Mouse (Mus musculus) forebrain, embryonic 14.5 days (tissue): ENCODE data around the gene Adgrg1. TPM values are rescaled to one million over a fixed set of nuclear protein-coding genes. Genes with fewer than 3 reads are reported as not detected.
A peak's percentile ranks its signal among the peaks of the same experiment; 100 is the strongest.

Experiments
- ATAC-seq: fragments of 200-750 bp; cut with Nextera tagmentation; 2 replicates; pipeline ENCODE4 v1.8.0; 2017; ENCODE audit warnings: mild to moderate bottlenecking, moderate library complexity
- DNase-seq: peaks from one replicate; pipeline ENCODE4 v3.0.0-alpha.2; 2015; ENCODE audit warnings: low spot score
- H3K27ac ChIP-seq: fragments of 300-500 bp; sonication (generic); 2 replicates; pipeline ENCODE4 v1.5.1; 2014; ENCODE audit warnings: low read depth, mild to moderate bottlenecking, control low read depth, low read length, moderate library complexity
- H3K27me3 ChIP-seq: fragments of 300-500 bp; sonication (generic); replicated peaks from 2 replicates; pipeline ENCODE4 v1.6.1; 2014; ENCODE audit warnings: low read length, control low read depth, mixed read lengths; ENCODE audit not compliant: control insufficient read depth, insufficient read depth
- H3K36me3 ChIP-seq: fragments of 300-500 bp; sonication (generic); 2 replicates; pipeline ENCODE4 v1.6.1; 2014; ENCODE audit warnings: low read length, control low read depth; ENCODE audit not compliant: control insufficient read depth, insufficient read depth
- H3K4me1 ChIP-seq: fragments of 300-500 bp; sonication (generic); 2 replicates; pipeline ENCODE4 v1.6.1; 2014; ENCODE audit warnings: antibody characterized with exemption, low read length, control low read depth; ENCODE audit not compliant: control insufficient read depth, insufficient read depth
- H3K4me2 ChIP-seq: fragments of 300-500 bp; sonication (generic); 2 replicates; pipeline ENCODE4 v1.6.1; 2014; ENCODE audit warnings: mild to moderate bottlenecking, control low read depth, low read length
- H3K4me3 ChIP-seq: fragments of 300-500 bp; sonication (generic); 2 replicates; pipeline ENCODE4 v1.5.1; 2014; ENCODE audit warnings: low read depth, low read length, control low read depth
- H3K9ac ChIP-seq: fragments of 300-500 bp; sonication (generic); 2 replicates; pipeline ENCODE4 v1.6.1; 2014; ENCODE audit warnings: mild to moderate bottlenecking, low read length, control low read depth, moderate library complexity
- H3K9me3 ChIP-seq: fragments of 300-500 bp; sonication (generic); replicated peaks from 2 replicates; pipeline ENCODE4 v1.6.1; 2016; ENCODE audit warnings: low read length, control low read depth, mixed read lengths; ENCODE audit not compliant: control insufficient read depth
- WGBS: fragments of 180-500 bp; shearing (Covaris S2); extraction: QIAGEN DNeasy Blood & Tissue Kit; methylation state at CpG from one replicate; pipeline ENCODE4 v1.1.7; 2014; 5-methylcytosine and 5-hydroxymethylcytosine counted together
- polyA plus RNA-seq: library from polyadenylated mRNA; unstranded; fragments of >200 nt; fragmentation: Nextera tagmentation; extraction: Ambion mirVana; gene quantifications from 2 replicates; pipeline ENCODE4 v1.2.1, GENCODE M21; 2014

The Adgrg1 gene
- polyA plus RNA-seq, 1 experiment from 2014 or later: 145 TPM

GRCm38 (mm10) chr8:95049636-95050035, 75.1 kb downstream of the Adgrg1 start:
- DNase-seq (no peak), ATAC-seq (no peak)
- WGBS: 87% methylated on average over 2 of the region's 2 CpGs
- Histone ChIP-seq H3K9me3 (no peaks in the 10 kb centered on the region), H3K4me3 (no peak overlapping the region), H3K27me3 (no peaks in the 10 kb centered on the region), H3K36me3 (no peaks in the 10 kb centered on the region), H3K4me1 (no peaks in the 10 kb centered on the region), H3K27ac (no peak overlapping the region), H3K4me2 (no peak overlapping the region), H3K9ac (no peak overlapping the region)

- Histone ChIP-seq H3K36me3 (no peaks in the 10 kb centered on the region), H3K4me3 (no peak overlapping the region), H3K27me3 (no peaks in the 10 kb centered on the region), H3K9ac (no peak overlapping the region), H3K27ac (no peak overlapping the region), H3K4me2 (no peak overlapping the region), H3K9me3 (no peaks in the 10 kb centered on the region), H3K4me1 (no peaks in the 10 kb centered on the region)
- ATAC-seq: no peak
- 65% methylated on average over 6 of the region's 6 CpGs for WGBS
- DNase-seq: no peak
Measured at GRCm38 (mm10) chr8:95054438-95054837, 79.9 kb downstream of the Adgrg1 start.

GRCm38 (mm10) chr8:95054927-95055510, 80.5 kb downstream of the Adgrg1 start, which contains the start of gene Drc7:
Gene Drc7, plus strand, starts transcription at chr8:95055103.
- Histone ChIP-seq H3K4me2 (no peak within 1 kb of the TSS), H3K9me3 (no peaks in the 10 kb centered on the region), H3K36me3 (no peaks in the 10 kb centered on the region), H3K4me3 (no peak within 1 kb of the TSS), H3K27ac (no peak within 1 kb of the TSS), H3K4me1 (no peaks in the 10 kb centered on the region), H3K27me3 (no peaks in the 10 kb centered on the region), H3K9ac (no peak within 1 kb of the TSS)
- DNase-seq (peak; percentile 71), ATAC-seq (peak; percentile 73; the same call in 1 of the 2 replicates)
- WGBS: 27% methylated on average over 2 of the region's 2 CpGs

- no peak overlapping the region for H3K9ac ChIP-seq
- no peaks in the 10 kb centered on the region for H3K4me1 ChIP-seq
- 79% methylated on average over 5 of the region's 5 CpGs for WGBS
- H3K36me3 ChIP-seq: no peaks in the 10 kb centered on the region
- DNase-seq (no peak), ATAC-seq (no peak)
- H3K9me3 ChIP-seq: no peaks in the 10 kb centered on the region
- H3K27ac ChIP-seq: no peak overlapping the region
- no peaks in the 10 kb centered on the region for H3K27me3 ChIP-seq
- no peak overlapping the region for H3K4me2 ChIP-seq
- H3K4me3 ChIP-seq: no peak overlapping the region
Measured at GRCm38 (mm10) chr8:95056414-95056813, 81.9 kb downstream of the Adgrg1 start.

GRCm38 (mm10) chr8:95058661-95059060, 84.1 kb downstream of the Adgrg1 start:
- Histone ChIP-seq H3K36me3 (no peaks in the 10 kb centered on the region), H3K9me3 (no peaks in the 10 kb centered on the region), H3K27ac (no peak overlapping the region), H3K4me1 (no peaks in the 10 kb centered on the region), H3K27me3 (no peaks in the 10 kb centered on the region), H3K9ac (no peak overlapping the region), H3K4me3 (no peak overlapping the region), H3K4me2 (no peak overlapping the region)
- 87% methylated on average over 6 of the region's 6 CpGs for WGBS
- ATAC-seq (no peak), DNase-seq (no peak)

- H3K9ac ChIP-seq: no peak overlapping the region
- DNase-seq: no peak
- no peak overlapping the region for H3K4me3 ChIP-seq
- 71% methylated on average over 6 of the region's 6 CpGs for WGBS
- H3K9me3 ChIP-seq: no peaks in the 10 kb centered on the region
- ATAC-seq: no peak
- H3K27ac ChIP-seq: no peak overlapping the region
- no peaks in the 10 kb centered on the region for H3K4me1 ChIP-seq
- H3K4me2 ChIP-seq: no peak overlapping the region
- no peaks in the 10 kb centered on the region for H3K27me3 ChIP-seq
- no peaks in the 10 kb centered on the region for H3K36me3 ChIP-seq
Measured at GRCm38 (mm10) chr8:95059812-95060533, 85.4 kb downstream of the Adgrg1 start.

Other genes starting within 250 kb of the Adgrg1 start
- gene Ccl22, start 229.2 kb upstream of the Adgrg1 start, polyA plus RNA-seq: not detected in 2 replicates
- gene Cx3cl1, start 202.7 kb upstream of the Adgrg1 start, polyA plus RNA-seq: 11.2 and 18.4 TPM in 2 replicates
- gene Ccl17, start 164.3 kb upstream of the Adgrg1 start, polyA plus RNA-seq: 0.63 TPM in 1 of 2 replicates, not detected in the other
- gene Coq9, start 136.4 kb upstream of the Adgrg1 start, polyA plus RNA-seq: 63.1 TPM in 2 replicates
- 124 and 147 TPM in 2 replicates for gene Ciapin1, start 136.4 kb upstream of the Adgrg1 start, polyA plus RNA-seq
- gene Polr2c, start 117.3 kb upstream of the Adgrg1 start, polyA plus RNA-seq: 163 and 174 TPM in 2 replicates
- 42.6 and 54.7 TPM in 2 replicates for gene Dok4, start 98.4 kb upstream of the Adgrg1 start, polyA plus RNA-seq
- gene Ccdc102a, start 56.7 kb upstream of the Adgrg1 start, polyA plus RNA-seq: 6.9 and 7.9 TPM in 2 replicates
- not detected in 2 replicates for gene Adgrg5, start 51.1 kb upstream of the Adgrg1 start, polyA plus RNA-seq
- gene Adgrg3, start 42.9 kb downstream of the Adgrg1 start, polyA plus RNA-seq: 1.2 TPM in 2 replicates
- 0.71 and 1.2 TPM in 2 replicates for gene Drc7, start 80.4 kb downstream of the Adgrg1 start, polyA plus RNA-seq
- 26.2 and 37.0 TPM in 2 replicates for gene Katnb1, start 106.4 kb downstream of the Adgrg1 start, polyA plus RNA-seq
- 8.9 and 10.7 TPM in 2 replicates for gene Kifc3, start 228.1 kb downstream of the Adgrg1 start, polyA plus RNA-seq